ENCODE assay signal across 8 mouse cellular contexts in the genomic region with DNA sequence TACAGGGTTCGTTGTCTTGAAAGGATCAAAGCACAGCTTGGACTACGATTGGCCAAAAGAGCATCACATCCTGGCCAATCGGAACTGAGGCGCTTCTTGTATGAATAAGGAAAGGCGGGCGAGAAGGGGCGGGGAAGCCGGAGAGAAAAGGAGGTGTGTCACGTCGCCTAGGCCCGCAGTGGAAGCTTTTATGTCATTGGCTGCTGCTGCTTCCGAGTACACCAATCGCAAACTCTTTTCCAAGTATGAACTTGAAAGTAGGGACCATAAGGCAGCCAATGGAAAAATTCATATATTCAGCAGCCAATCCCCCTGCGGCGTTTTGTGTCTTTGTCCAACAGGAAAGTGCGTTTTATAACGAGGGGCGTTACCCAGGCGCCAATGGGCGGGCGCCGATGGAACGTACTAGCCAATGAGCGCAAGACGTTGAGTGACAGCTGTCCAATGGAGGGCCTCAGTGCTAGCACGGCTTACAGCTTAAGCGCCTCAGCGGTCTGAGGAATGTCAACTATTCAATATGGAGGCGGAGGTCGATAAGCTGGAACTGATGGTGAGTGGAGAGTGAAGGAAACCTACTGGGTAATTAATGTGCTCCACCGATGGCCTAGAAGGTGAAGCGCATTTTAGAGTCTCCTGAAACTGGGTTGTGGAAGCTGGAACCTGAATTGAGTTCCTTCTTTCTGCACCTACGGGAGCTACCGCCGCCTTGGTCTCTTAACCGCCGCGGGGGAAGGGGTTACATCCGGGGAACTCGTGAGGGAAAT. TPM values are rescaled to one million over a fixed set of nuclear protein-coding genes. Genes with fewer than 3 reads are reported as not detected.
DNase-seq lines count a peak whose midpoint lies in the region; ATAC-seq and TF ChIP-seq lines count a peak whose summit lies in the region.

TSS of gene Ska2 (plus strand) at position 480 of the 764 bp plus-strand sequence.

- peaks cover 22 to 46% of the 10 kb centered on the region in 2 experiments for H3K36me3 ChIP-seq in CH12.LX (replicated peaks in 1 of 2; ENCODE audit: control insufficient read depth in 1 of 2, insufficient read depth in 1 of 2, low read length in 1 of 2)
- peaks cover 6% of the 10 kb centered on the region; the same call in 1 of the 2 replicates for H3K36me3 ChIP-seq in forebrain, embryonic 11.5 days (ENCODE audit: control insufficient read depth, insufficient read depth, low read length)
- H3K36me3 ChIP-seq in heart, embryonic 16.5 days (ENCODE audit: control insufficient read depth, insufficient read depth), result peaks cover 16% of the 10 kb centered on the region
- H3K36me3 ChIP-seq in liver, embryonic 15.5 days (replicated peaks), result peaks cover 49% of the 10 kb centered on the region
- peaks cover 26% of the 10 kb centered on the region for H3K36me3 ChIP-seq in neural tube, embryonic 12.5 days

- under 1% methylated on average over 40 of the region's 40 CpGs for WGBS in forebrain, embryonic 11.5 days
- WGBS in heart, embryonic 16.5 days, result under 1% methylated on average over 40 of the region's 40 CpGs
- under 1% methylated on average over 40 of the region's 40 CpGs for WGBS in liver, embryonic 15.5 days (ENCODE audit: insufficient replicate concordance)
- under 1% methylated on average over 40 of the region's 40 CpGs for WGBS in neural tube, embryonic 12.5 days

- no peak for TF ChIP-seq CTCF in CH12.LX (conservative IDR thresholded peaks at IDR 0.05 in 1 of 2, IDR thresholded peaks at IDR 0.05 in 1 of 2; ENCODE audit: low read depth in 2 of 2, low read length in 2 of 2)

- H3K4me2 ChIP-seq in CH12.LX (ENCODE audit: insufficient read depth, low read depth, poor library complexity, severe bottlenecking), result peak within 1 kb of the TSS; percentile 100
- peak within 1 kb of the TSS; percentile 67 for H3K4me2 ChIP-seq in forebrain, embryonic 11.5 days (ENCODE audit: low read depth, low read length, severe bottlenecking)
- H3K4me2 ChIP-seq in heart, embryonic 16.5 days (ENCODE audit: low read depth, low read length), result peak within 1 kb of the TSS; percentile 71
- peak within 1 kb of the TSS; percentile 67 for H3K4me2 ChIP-seq in liver, embryonic 15.5 days
- H3K4me2 ChIP-seq in neural tube, embryonic 12.5 days (replicated peaks), result peak within 1 kb of the TSS; percentile 75

- peak; percentile 100 for DNase-seq in CH12.LX (ENCODE audit: extremely low read depth)
- peak; percentile 99 for DNase-seq in c-Kit-positive CD71-positive TER-119-negative erythroid progenitor cells, embryonic 14.5 days (ENCODE audit: low read depth)
- peak; percentile 98 for DNase-seq in forebrain, embryonic 11.5 days (ENCODE audit: low spot score)
- DNase-seq in kidney, postnatal 36 days, result peak; percentile 96 to 99
- peak; percentile 100 for DNase-seq in telencephalon, adult 2 months (ENCODE audit: low read depth, low spot score)

- H3K9me3 ChIP-seq in CH12.LX (replicated peaks; ENCODE audit: low read length), result no peaks in the 10 kb centered on the region
- H3K9me3 ChIP-seq in forebrain, embryonic 11.5 days (ENCODE audit: control insufficient read depth, low read length), result no peaks in the 10 kb centered on the region
- H3K9me3 ChIP-seq in heart, embryonic 16.5 days (replicated peaks; ENCODE audit: control insufficient read depth, low read length), result no peaks in the 10 kb centered on the region
- no peaks in the 10 kb centered on the region for H3K9me3 ChIP-seq in liver, embryonic 15.5 days (replicated peaks)
- no peaks in the 10 kb centered on the region for H3K9me3 ChIP-seq in neural tube, embryonic 12.5 days

- H3K79me2 ChIP-seq in CH12.LX (replicated peaks; ENCODE audit: control insufficient read depth, extremely low read depth, insufficient read depth, poor library complexity, severe bottlenecking), result peaks cover 60% of the 10 kb centered on the region

- TF ChIP-seq POLR2A in CH12.LX (IDR thresholded peaks at IDR 0.05; ENCODE audit: low read depth, low read length), result peak; percentile 94

- ATAC-seq in forebrain, embryonic 11.5 days (replicated peaks; ENCODE audit: low FRiP score), result peak; percentile 99
- peak; percentile 99 for ATAC-seq in heart, embryonic 16.5 days (replicated peaks; ENCODE audit: extremely low read depth, insufficient read depth, low FRiP score)
- ATAC-seq in liver, embryonic 15.5 days (ENCODE audit: insufficient read depth), result peak; percentile 97
- ATAC-seq in neural tube, embryonic 12.5 days (ENCODE audit: low FRiP score, low read depth), result peak; percentile 100

- dilution Hi-C loops in CH12.LX (cut with MboI; ENCODE audit: extremely low pct_ligation_motif_present, extremely low pct_unique_long_range_greater_than_20kb, low sequenced_read_pairs), result no loop called here

- peak within 1 kb of the TSS; percentile 66 to 96 (median 90) for H3K4me3 ChIP-seq in CH12.LX (replicated peaks in 1 of 3; ENCODE audit: low read depth in 2 of 3, low read length in 2 of 3, poor library complexity in 1 of 3)
- peak within 1 kb of the TSS; percentile 87 for H3K4me3 ChIP-seq in forebrain, embryonic 11.5 days (ENCODE audit: low read depth, low read length)
- H3K4me3 ChIP-seq in heart, embryonic 16.5 days (ENCODE audit: low read length), result peak within 1 kb of the TSS; percentile 86
- peak within 1 kb of the TSS; percentile 99 for H3K4me3 ChIP-seq in liver, embryonic 15.5 days (replicated peaks)
- H3K4me3 ChIP-seq in neural tube, embryonic 12.5 days, result peak within 1 kb of the TSS; percentile 81

- no peaks in the 10 kb centered on the region for H3K27me3 ChIP-seq in CH12.LX (replicated peaks)
- no peaks in the 10 kb centered on the region for H3K27me3 ChIP-seq in forebrain, embryonic 11.5 days (ENCODE audit: control insufficient read depth, insufficient read depth, low read length)
- no peaks in the 10 kb centered on the region for H3K27me3 ChIP-seq in heart, embryonic 16.5 days (ENCODE audit: control insufficient read depth, insufficient read depth, low read length)
- no peaks in the 10 kb centered on the region for H3K27me3 ChIP-seq in liver, embryonic 15.5 days
- H3K27me3 ChIP-seq in neural tube, embryonic 12.5 days (replicated peaks), result no peaks in the 10 kb centered on the region

- in situ Hi-C loops in CH12.LX (cut with MboI; ENCODE audit: low pct_ligation_motif_present, low pct_unique_long_range_greater_than_20kb, low sequenced_read_pairs), result no loop called here

- peak within 1 kb of the TSS; percentile 89 for H3K9ac ChIP-seq in CH12.LX (ENCODE audit: insufficient read depth, low read depth)
- peak within 1 kb of the TSS; percentile 99 for H3K9ac ChIP-seq in forebrain, embryonic 11.5 days (ENCODE audit: low read length)
- H3K9ac ChIP-seq in heart, embryonic 16.5 days (ENCODE audit: low read length), result peak within 1 kb of the TSS; percentile 81
- H3K9ac ChIP-seq in liver, embryonic 15.5 days, result peak within 1 kb of the TSS; percentile 99
- peak within 1 kb of the TSS; percentile 92 for H3K9ac ChIP-seq in neural tube, embryonic 12.5 days

- TF ChIP-seq EP300 in CH12.LX (IDR thresholded peaks at IDR 0.05; ENCODE audit: low read length), result no peak

- peak within 1 kb of the TSS; percentile 63 for H3K27ac ChIP-seq in CH12.LX (ENCODE audit: insufficient read depth, low read depth)
- peak within 1 kb of the TSS; percentile 96 for H3K27ac ChIP-seq in forebrain, embryonic 11.5 days (ENCODE audit: low read depth, low read length)
- H3K27ac ChIP-seq in heart, embryonic 16.5 days (ENCODE audit: low read length), result peak within 1 kb of the TSS; percentile 91
- H3K27ac ChIP-seq in liver, embryonic 15.5 days (replicated peaks), result peak within 1 kb of the TSS; percentile 92
- peak within 1 kb of the TSS; percentile 82 for H3K27ac ChIP-seq in neural tube, embryonic 12.5 days

- H3K4me1 ChIP-seq in CH12.LX (ENCODE audit: control insufficient read depth in 1 of 2, insufficient read depth in 2 of 2), result peaks cover 0 to 36% of the 10 kb centered on the region in 2 experiments; a peak in 2 of 4 replicates
- peaks cover 2% of the 10 kb centered on the region; the same call in 1 of the 2 replicates for H3K4me1 ChIP-seq in forebrain, embryonic 11.5 days (replicated peaks; ENCODE audit: control insufficient read depth, insufficient read depth, low read length)
- H3K4me1 ChIP-seq in heart, embryonic 16.5 days (ENCODE audit: control insufficient read depth, insufficient read depth, low read length), result peaks cover 13% of the 10 kb centered on the region
- H3K4me1 ChIP-seq in liver, embryonic 15.5 days (replicated peaks), result peaks cover 24% of the 10 kb centered on the region
- H3K4me1 ChIP-seq in neural tube, embryonic 12.5 days, result peaks cover 19% of the 10 kb centered on the region

- TF ChIP-seq RAD21 in CH12.LX (IDR thresholded peaks at IDR 0.05; ENCODE audit: low read depth, low read length), result no peak

TF ChIP-seq in CH12.LX, 34 proteins besides CTCF, POLR2A, EP300 and RAD21 (continues in another document):
- TF ChIP-seq E2F4 (IDR thresholded peaks at IDR 0.05; ENCODE audit: insufficient replicate concordance, low read depth, low read length), result peak; percentile 84; the same call in 1 of the 2 replicates
- TF ChIP-seq ZC3H11A (IDR thresholded peaks at IDR 0.05; ENCODE audit: low read depth, low read length), result no peak
- peak; percentile 97 for TF ChIP-seq TBP (conservative IDR thresholded peaks at IDR 0.05; ENCODE audit: low read depth, low read length)
- TF ChIP-seq MAX (IDR thresholded peaks at IDR 0.05; ENCODE audit: low read length), result peak; percentile 77
- TF ChIP-seq MAZ (IDR thresholded peaks at IDR 0.05; ENCODE audit: low read depth, low read length), result no peak; the same call in 1 of the 2 replicates
- no peak for TF ChIP-seq USF1 (IDR thresholded peaks at IDR 0.05; ENCODE audit: low read depth, low read length)
- no peak for TF ChIP-seq ZNF384 (IDR thresholded peaks at IDR 0.05; ENCODE audit: low read depth, low read length)
- no peak for TF ChIP-seq PAX5 (IDR thresholded peaks at IDR 0.05; ENCODE audit: low read length)
- peak; percentile 47; the same call in 1 of the 2 replicates for TF ChIP-seq BHLHE40 (IDR thresholded peaks at IDR 0.05; ENCODE audit: low read depth, low read length)
- no peak for TF ChIP-seq IRF4 (IDR thresholded peaks at IDR 0.05; ENCODE audit: low read depth, low read length)
- TF ChIP-seq NRF1 (IDR thresholded peaks at IDR 0.05; ENCODE audit: low read depth, low read length), result peak; percentile 63
- peak; percentile 73 for TF ChIP-seq GABPA (IDR thresholded peaks at IDR 0.05; ENCODE audit: insufficient replicate concordance, low read depth, low read length)
- TF ChIP-seq TCF12 (IDR thresholded peaks at IDR 0.05; ENCODE audit: low read depth, low read length), result peak; percentile 86
- TF ChIP-seq MYC (IDR thresholded peaks at IDR 0.05; ENCODE audit: low read depth, low read length), result peak; percentile 39; the same call in 1 of the 2 replicates

RNA-seq across cellular contexts. Expression of gene Ska2, which starts in this region (rescaled TPM):
- 23.4 and 23.7 TPM in 2 replicates for total RNA-seq in CH12.LX (2012; rRNA removed)
- 57.6 and 66.7 TPM in 2 replicates for total RNA-seq in CH12.LX (2014; rRNA removed)
- 39.3 and 50.7 TPM in 2 replicates for polyA plus RNA-seq in CH12.LX (2012; ENCODE audit: insufficient read length, low read depth)
- 122 and 142 TPM in 2 replicates for polyA plus RNA-seq in forebrain, embryonic 11.5 days (2014; fragmentation: Nextera tagmentation; extraction: Ambion mirVana)
- 48.0 and 55.9 TPM in 2 replicates for polyA plus RNA-seq in heart, embryonic 16.5 days (2015; fragmentation: Nextera tagmentation; extraction: Ambion mirVana)
- 22.1 and 24.3 TPM in 2 replicates for polyA plus RNA-seq in liver, embryonic 15.5 days (2015; fragmentation: Nextera tagmentation; extraction: Ambion mirVana)
- polyA plus RNA-seq in neural tube, embryonic 12.5 days (2016; fragmentation: Nextera tagmentation; extraction: Ambion mirVana), result 74.1 and 75.9 TPM in 2 replicates

Comparison
In these comparisons a context has a peak if more than half of its experiments do, and no peak if none do; other contexts are left out.
1. Peak in every context shown above with its lines: DNase-seq, ATAC-seq, H3K4me3 ChIP-seq and H3K27ac ChIP-seq.